Mouse (Mus musculus): ENCODE data around the gene Tmem183a.

Tmem183a gene

DNA sequence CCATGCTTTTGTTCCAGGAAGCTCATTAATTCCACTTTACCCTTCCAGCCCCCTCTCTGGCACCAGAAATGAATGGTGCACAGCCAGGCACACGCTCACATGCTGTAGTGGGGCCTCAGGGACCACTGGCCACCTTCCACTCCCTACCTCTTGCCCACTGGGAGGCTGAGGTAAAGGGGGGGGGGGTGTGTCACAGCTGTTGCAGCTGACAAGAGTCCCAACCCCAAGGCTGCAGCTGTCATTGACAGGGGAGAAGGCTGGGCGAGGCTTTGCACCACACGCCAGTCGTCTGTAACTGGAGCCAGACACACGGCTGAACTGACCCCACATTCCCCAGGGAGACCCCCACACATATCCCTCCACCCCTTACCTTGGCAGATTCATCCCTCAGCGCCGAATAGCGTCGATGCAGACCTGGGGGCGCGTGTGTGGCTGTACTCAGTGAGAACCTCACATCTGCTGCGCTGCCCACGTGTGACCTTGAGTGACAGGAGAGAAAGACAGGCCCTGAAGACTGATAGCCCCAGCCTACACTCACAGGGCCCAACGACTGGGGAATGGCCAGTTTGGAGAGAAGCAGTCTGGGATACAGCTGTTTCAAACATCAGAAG, 41.0 kb downstream of the Tmem183a start:
- no peak for DNase-seq (ENCODE audit: inconsistent ontology term)

DNA sequence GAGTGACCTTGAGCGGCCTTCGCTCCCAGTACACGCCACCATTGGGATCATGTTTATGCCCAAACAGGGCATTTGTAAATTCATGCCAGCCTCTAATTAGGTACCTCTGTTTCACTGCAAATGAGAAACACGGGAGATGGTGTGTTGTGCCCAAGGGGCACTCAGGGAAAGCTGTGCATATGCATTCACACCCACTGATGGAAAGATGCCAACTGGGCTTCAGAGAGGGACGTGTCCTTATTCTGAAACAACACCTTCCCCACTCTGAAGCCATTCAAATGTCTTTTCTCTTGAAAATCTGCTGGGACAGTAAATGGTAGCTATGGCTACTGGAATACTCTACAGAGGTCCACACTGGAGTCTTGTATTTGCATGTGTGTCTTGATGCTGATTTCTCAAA, 43.5 kb downstream of the Tmem183a start:
- DNase-seq (ENCODE audit: inconsistent ontology term): no peak

GRCm38 (mm10) chr1:134316361-134316760, 45.4 kb downstream of the Tmem183a start:
- DNase-seq (ENCODE audit: inconsistent ontology term): no peak

- no peak for DNase-seq (ENCODE audit: inconsistent ontology term)
Measured at GRCm38 (mm10) chr1:134315181-134315580, 46.6 kb downstream of the Tmem183a start.

- no peak for DNase-seq (ENCODE audit: inconsistent ontology term)
Measured at GRCm38 (mm10) chr1:134311760-134312159, 50.0 kb downstream of the Tmem183a start.

DNA sequence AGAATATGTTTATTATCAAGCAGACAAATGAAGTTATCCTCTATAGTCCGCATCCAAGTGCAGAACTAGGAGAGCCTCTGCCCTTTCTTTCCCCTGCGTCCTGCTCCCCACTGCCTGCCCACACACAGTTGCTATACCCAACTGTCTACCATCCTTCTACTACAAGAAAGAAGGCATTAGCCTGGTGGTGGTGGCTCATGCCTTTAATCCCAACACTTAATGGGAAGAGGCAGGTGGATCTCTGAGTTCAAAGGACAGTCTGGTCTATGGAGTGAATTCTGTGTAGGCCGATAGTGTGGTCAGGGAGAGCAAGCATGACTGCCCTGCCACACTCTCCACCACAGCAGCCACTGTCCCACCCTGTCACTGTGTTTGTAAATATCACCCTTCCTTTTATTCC, 51.0 kb downstream of the Tmem183a start:
- no peak for DNase-seq (ENCODE audit: inconsistent ontology term)

DNA sequence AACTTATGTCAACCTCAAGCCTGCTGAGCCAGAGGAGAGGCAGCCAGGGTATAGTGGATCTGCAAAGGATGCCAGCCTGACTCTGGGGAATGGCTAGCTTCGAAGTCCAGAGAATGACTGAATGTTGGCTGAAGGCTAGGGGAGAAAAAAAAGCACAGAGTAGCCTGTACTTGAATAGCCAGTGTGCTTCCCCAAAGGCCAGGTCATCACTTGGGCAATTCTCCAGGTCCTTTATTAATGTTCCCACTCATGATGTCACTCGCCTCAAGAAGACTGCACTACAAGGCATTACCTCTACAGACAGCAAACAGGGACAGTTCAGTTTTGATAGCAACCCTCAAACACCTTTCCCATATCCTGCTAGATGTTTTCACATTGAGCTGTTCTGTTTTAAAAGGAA, 51.5 kb downstream of the Tmem183a start:
- DNase-seq (ENCODE audit: inconsistent ontology term): no peak

GRCm38 (mm10) chr1:134307409-134307808, 54.4 kb downstream of the Tmem183a start:
- no peak for DNase-seq (ENCODE audit: inconsistent ontology term)

DNA sequence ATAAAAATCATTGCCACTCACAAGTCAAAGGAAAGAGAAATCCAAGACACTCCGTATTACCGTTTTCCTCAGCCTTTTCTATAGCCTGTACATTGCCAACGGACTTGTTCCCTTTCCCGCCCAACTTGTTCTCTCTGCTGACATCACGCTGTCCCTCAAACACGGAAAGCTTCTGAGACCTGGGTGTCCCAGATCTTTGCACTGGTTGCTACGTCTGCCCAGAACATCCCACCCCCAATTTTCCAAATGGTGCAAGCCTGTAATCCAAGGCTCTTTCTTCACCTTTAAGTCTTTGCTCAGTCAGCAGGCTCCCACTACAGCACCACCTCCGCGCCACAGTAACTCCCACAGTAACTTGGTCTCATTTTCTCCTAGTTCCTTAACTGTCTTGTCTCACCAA, 56.8 kb downstream of the Tmem183a start:
- no peak for DNase-seq (ENCODE audit: inconsistent ontology term)

DNA sequence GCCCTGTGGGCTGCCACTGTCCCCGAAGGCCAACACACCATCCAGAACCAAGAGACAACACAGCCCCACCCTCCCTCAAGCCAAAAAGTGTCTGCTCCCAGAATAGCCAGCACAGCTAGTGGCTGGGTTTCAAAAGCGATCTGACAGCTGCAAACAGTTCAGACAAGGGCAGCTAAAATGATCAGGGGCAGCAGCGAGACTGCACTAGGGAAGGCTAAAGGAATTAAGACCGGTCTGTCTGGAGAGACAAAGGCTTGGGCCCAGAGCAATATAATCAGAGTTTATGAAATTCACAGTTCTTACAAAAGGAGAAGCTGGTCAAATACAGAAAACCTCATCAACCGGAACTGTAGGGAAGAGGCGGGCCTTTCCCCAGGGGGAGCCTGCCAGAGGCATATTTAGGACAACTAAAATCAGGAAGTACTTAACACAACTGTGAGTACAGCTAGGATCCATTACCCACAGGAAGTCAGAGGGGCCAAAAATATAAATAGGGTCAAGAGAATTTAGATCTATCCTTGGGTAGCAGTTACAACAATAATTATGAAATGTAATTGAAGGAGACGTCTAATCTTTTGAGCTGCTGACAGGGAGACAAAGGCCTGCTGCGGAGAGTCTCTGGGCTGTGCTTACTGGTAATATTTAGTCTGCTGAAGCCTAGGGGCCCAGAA, 59.1 kb downstream of the Tmem183a start:
- peak; percentile 32 for DNase-seq (ENCODE audit: inconsistent ontology term)

- DNase-seq (ENCODE audit: inconsistent ontology term): peak; percentile 35
Measured at GRCm38 (mm10) chr1:134298636-134299411, 63.0 kb downstream of the Tmem183a start.

GRCm38 (mm10) chr1:134297265-134297664, 64.5 kb downstream of the Tmem183a start:
- no peak for DNase-seq (ENCODE audit: inconsistent ontology term)
